Mouse (Mus musculus): Measurements from ENCODE around the gene Plekhg1.

GRCm38 (mm10) chr10:3718021-3718865 is 21.9 kb upstream of the Plekhg1 start:
- TF ChIP-seq POLR2A (IDR thresholded peaks at IDR 0.05; ENCODE audit: low read depth, low read length) (no peak), UBTF (IDR thresholded peaks at IDR 0.05; ENCODE audit: low read depth, low read length) (no peak), MXI1 (IDR thresholded peaks at IDR 0.05; ENCODE audit: low read depth, low read length) (no peak), E2F4 (IDR thresholded peaks at IDR 0.05; ENCODE audit: insufficient replicate concordance, low read depth, low read length) (no peak), CHD2 (IDR thresholded peaks at IDR 0.05; ENCODE audit: low read length) (no peak), CTCF (conservative IDR thresholded peaks at IDR 0.05 in 1 of 2, IDR thresholded peaks at IDR 0.05 in 1 of 2; ENCODE audit: low read depth in 2 of 2, low read length in 2 of 2) (no peak), MYC (IDR thresholded peaks at IDR 0.05; ENCODE audit: low read depth, low read length) (no peak)
